Mouse (Mus musculus): ENCODE results near the gene Zfp770.

The Zfp770 gene

DNA sequence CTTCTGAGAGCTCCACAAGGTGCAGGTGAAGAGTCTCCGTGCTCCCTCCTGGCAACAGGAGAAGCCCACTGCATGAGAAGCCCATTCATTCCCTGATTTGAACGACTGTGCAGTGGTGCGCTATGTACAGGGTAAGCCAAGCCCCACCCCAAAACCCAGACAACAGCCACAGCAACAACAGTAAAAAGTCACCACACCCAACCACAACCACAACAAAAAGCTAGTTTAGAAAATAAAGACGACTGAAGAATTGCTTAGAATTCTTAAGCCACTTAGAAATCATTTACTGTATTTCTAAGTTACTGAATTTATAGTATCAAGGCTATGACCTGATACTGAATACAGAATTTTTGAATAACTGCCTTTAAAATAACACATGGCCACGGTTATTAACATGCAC lies 56.4 kb downstream of the Zfp770 start:
- ATAC-seq (ENCODE audit: low TSS enrichment) = no peak

DNA sequence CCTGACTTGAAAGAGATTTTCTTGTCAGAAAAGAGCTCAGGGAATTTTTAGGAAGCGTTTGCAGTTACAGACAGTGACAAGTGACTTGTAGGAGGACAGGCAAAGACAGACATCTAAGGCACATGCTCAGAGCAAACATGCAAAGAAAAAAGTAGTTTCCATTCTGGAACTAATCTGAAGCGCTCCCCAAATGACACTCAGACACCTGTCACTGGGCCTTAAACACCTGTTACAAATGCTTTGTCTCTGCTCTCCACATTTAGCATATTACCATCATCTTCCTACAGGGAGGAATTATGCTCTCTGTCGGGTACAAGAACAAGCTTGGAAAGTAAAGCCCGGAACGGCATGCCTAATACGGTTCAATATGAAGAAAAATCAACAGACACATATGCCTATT lies 57.4 kb downstream of the Zfp770 start:
- ATAC-seq (ENCODE audit: low TSS enrichment) = no peak

All from frontal cortex, adult (tissue).